Mouse (Mus musculus) G1E (cell line): ENCODE measurements at regions not wholly inside any gene's neighbourhood (a gene's known extent, or its start where the extent isn't known, plus 50 kb on each side); places are given as distances from the start of the nearest gene placed in this dataset.
"Not testable (repeated sequence)": the region's sequence is repeated elsewhere in the genome, so short reads cannot be mapped to it uniquely, and the experiment has no call there.

ENCODE experiments used
- ATAC-seq: 2 replicates; pipeline ENCODE4 v1.8.0; 2016; ENCODE audit warnings: mild to moderate bottlenecking; ENCODE audit not compliant: insufficient number of reproducible peaks, poor library complexity, low FRiP score, severe bottlenecking; ENCODE audit errors: extremely low read depth
- DNase-seq: peaks from one replicate; pipeline ENCODE4 v3.0.0; 2012; ENCODE audit warnings: low spot score
- H3K27me3 ChIP-seq: 2 replicates; pipeline ENCODE4 v1.6.1; 2012; ENCODE audit warnings: mild to moderate bottlenecking, low read length, inconsistent platforms; ENCODE audit not compliant: insufficient read depth
- H3K36me3 ChIP-seq: replicated peaks from 2 replicates; pipeline ENCODE3; 2012; ENCODE audit warnings: mild to moderate bottlenecking, inconsistent platforms
- H3K4me1 ChIP-seq: 2 replicates; pipeline ENCODE4 v1.6.1; 2012; ENCODE audit warnings: low read depth, low read length, inconsistent platforms, mixed read lengths; ENCODE audit not compliant: insufficient read depth
- H3K4me3 ChIP-seq: 2 replicates; pipeline ENCODE4 v1.5.1; 2012; ENCODE audit warnings: low read depth, mild to moderate bottlenecking, inconsistent platforms, low read length, moderate library complexity, mixed read lengths
- H3K9me3 ChIP-seq: replicated peaks from 2 replicates; pipeline ENCODE4 v1.6.1; 2012; ENCODE audit warnings: inconsistent platforms
- CTCF ChIP-seq: IDR thresholded peaks from 2 replicates; pipeline ENCODE4 v1.5.1; 2012; ENCODE audit warnings: low read depth, low read length, inconsistent platforms, mixed read lengths
- GATA1 ChIP-seq: IDR thresholded peaks from 2 replicates; pipeline ENCODE4 v1.6.1; 2012; ENCODE audit warnings: borderline replicate concordance, low read length, inconsistent platforms, mixed read lengths
- GATA2 ChIP-seq: IDR thresholded peaks from 2 replicates; pipeline ENCODE4 v1.6.1; 2012; ENCODE audit warnings: low read depth, low read length, inconsistent platforms, borderline replicate concordance
- POLR2AphosphoS5 ChIP-seq: IDR thresholded peaks from 2 replicates; pipeline ENCODE4 v1.6.1; 2012; ENCODE audit warnings: low read depth, low read length, inconsistent platforms; ENCODE audit not compliant: insufficient replicate concordance
- TAL1 ChIP-seq: conservative IDR thresholded peaks from 2 replicates; pipeline ENCODE4 v1.6.1; 2012; ENCODE audit warnings: low read depth, low read length, inconsistent platforms, mixed read lengths

DNA sequence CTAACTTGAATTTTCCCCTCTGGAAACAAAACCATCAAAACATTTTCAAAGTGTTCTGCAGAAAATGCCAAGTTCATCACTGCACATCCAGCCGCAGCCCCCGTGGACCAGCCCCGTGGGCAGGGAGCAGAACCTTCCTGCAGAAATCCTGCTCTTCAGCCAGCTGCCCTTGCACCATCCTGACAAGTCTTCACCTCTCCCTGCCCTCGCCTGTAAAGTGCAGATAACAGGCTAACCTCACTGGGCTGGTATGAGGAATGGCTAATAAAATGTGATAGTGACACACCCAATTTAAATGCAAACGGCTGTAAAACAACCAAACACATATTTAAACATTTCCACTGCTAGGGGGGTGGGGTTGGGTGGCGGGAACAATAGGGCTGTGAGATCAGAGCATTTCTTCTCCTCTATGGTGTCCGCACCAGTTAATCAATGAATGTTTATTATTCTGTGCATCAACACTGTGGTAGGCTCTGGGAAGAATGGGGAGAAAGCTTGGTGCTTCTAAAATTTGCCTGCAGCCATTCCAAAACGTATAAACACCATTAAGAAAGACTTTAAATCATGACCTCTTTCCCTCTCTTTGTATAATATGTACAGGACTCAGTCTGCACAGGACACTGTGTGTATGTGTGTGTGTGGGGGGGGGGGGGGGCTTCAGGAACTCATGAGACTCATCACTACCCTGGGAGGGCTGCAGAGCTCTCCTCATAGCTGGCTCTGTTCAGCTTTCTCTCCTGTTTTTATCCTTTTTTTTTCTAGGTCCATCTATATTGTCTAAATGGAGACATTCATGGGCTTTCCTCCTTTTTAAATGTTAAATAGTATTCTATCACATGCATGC, 215.1 kb upstream of the Klf3 start:
- Histone ChIP-seq H3K4me1 (peaks cover 91% of the 10 kb centered on the region), H3K27me3 (no peaks in the 10 kb centered on the region), H3K4me3 (peak overlapping the region; percentile 47; the same call in 1 of the 2 replicates), H3K36me3 (no peaks in the 10 kb centered on the region), H3K9me3 (no peaks in the 10 kb centered on the region)
- ATAC-seq (peak; percentile 78), DNase-seq (peak; percentile 79)
- TF ChIP-seq TAL1 (peak; percentile 96), POLR2AphosphoS5 (no peak), GATA2 (no peak)

DNA sequence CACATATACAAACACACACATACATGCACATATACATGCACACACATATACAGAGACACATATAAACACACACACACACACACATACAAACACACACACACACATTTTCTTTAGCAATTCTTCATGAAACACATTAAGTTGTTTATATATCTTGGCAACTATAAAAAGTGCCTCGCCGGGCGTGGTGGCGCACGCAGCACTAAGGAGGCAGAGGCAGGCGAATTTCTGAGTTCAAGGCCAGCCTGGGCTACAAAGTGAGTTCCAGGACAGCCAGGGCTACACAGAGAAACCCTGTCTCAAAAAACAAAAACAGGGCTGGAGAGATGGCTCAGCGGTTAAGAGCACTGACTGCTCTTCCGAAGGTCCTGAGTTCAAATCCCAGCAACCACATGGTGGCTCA, 214.4 kb upstream of the Klf3 start:
- not testable (repeated sequence) for H3K27me3 ChIP-seq, H3K36me3 ChIP-seq, H3K4me3 ChIP-seq, ATAC-seq, DNase-seq, H3K9me3 ChIP-seq
- H3K4me1 ChIP-seq: peaks cover 84% of the 10 kb centered on the region

DNA sequence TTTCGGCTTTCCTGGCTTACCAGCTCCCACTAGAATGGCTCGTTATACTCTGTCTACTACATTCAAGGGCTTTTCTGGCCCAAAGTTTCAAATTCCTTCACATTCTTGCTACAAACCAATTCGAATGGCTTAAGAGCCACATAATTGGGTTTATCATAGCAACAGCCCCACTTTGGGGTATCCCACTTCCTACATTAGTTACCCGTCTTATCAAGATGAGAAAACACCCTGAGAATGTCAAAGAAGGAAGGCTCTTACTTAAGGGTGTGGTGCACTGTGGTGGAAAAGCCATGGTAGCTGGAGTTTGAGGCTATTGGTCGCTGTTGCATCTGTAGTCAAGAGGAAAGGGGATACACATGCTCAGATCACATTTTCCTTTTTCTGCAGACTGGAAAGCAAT, 213.2 kb upstream of the Klf3 start:
- no peak for ATAC-seq
- H3K27me3 ChIP-seq: no peaks in the 10 kb centered on the region
- H3K4me1 ChIP-seq: peaks cover 88% of the 10 kb centered on the region
- no peaks in the 10 kb centered on the region for H3K9me3 ChIP-seq
- TF ChIP-seq GATA1 (no peak), CTCF (no peak), TAL1 (no peak), POLR2AphosphoS5 (no peak), GATA2 (no peak)
- H3K4me3 ChIP-seq: no peak overlapping the region; the same call in 1 of the 2 replicates
- no peaks in the 10 kb centered on the region for H3K36me3 ChIP-seq
- DNase-seq: no peak

DNA sequence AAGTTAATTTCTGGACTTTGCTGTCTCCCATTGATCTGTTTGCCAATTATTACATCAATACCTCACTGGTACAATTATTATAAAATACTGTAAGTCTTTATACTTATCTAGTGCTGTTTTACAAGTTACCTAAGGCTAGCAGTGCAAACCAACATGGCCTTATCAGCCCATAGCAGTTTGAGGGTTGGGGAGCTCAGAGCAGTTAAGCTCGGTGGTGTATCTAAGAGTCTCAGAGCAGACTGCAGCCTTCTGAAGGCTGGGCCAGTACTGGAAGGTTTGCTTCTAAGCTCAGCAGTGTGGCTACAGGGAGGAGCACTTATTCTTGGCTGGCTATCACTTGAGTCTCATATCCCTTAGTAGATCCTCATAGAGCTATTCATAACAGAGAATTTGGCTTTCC, 212.4 kb upstream of the Klf3 start:
- TF ChIP-seq GATA2 (no peak), TAL1 (peak; percentile 73), GATA1 (no peak)
- no peaks in the 10 kb centered on the region for H3K36me3 ChIP-seq
- DNase-seq (peak; percentile 53), ATAC-seq (peak; percentile 80)
- H3K9me3 ChIP-seq: no peaks in the 10 kb centered on the region
- H3K4me3 ChIP-seq: no peak overlapping the region
- H3K4me1 ChIP-seq: peaks cover 89% of the 10 kb centered on the region
- H3K27me3 ChIP-seq: no peaks in the 10 kb centered on the region

DNA sequence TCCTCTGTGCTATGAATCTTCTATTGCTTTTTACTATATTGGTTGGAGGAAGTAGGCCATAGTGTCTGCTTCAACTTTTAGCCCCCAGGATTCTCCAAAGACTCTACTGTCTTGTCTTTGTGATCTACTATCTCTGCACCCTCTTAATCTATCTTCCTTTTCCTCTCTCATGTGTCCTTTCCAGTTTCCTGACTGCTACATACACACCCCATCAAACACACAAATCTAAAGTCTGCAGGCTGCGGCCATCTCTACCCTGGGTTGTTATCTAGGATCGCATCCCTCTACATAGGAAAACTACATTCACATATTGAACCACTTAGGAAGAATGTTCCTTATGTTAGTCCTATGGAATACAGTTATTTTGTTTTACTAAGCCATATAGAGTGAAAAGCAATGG, 211.4 kb upstream of the Klf3 start:
- Histone ChIP-seq H3K4me1 (peaks cover 85% of the 10 kb centered on the region), H3K9me3 (no peaks in the 10 kb centered on the region), H3K4me3 (no peak overlapping the region), H3K27me3 (no peaks in the 10 kb centered on the region), H3K36me3 (no peaks in the 10 kb centered on the region)
- ATAC-seq: no peak
- no peak for DNase-seq
- no peak for TF ChIP-seq POLR2AphosphoS5
- TF ChIP-seq CTCF: no peak
- TF ChIP-seq TAL1: no peak
- TF ChIP-seq GATA1: no peak
- no peak for TF ChIP-seq GATA2

DNA sequence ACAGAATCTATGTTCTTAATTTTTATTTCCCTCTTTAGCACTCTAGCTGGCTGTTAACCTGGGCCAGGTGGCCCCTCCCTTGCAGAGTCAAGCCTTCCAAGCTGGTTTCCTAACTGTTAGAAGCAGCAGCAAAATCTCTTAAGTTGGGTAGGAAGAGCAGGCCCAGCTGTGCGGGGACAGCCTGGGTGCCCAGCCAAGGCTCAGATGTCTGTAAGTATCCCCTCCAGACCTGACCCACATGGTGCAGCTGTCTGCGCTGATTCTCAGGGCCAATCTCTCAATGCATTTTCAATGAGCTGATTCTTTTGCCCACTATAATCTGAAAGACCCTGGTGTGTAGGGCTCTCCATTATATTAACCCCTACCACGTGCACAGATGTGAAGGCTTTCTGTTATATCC, 208.0 kb upstream of the Klf3 start:
- ATAC-seq: no peak
- peaks cover 70% of the 10 kb centered on the region for H3K4me1 ChIP-seq
- no peaks in the 10 kb centered on the region for H3K36me3 ChIP-seq
- H3K4me3 ChIP-seq: no peak overlapping the region
- no peak for DNase-seq
- H3K9me3 ChIP-seq: no peaks in the 10 kb centered on the region
- TF ChIP-seq GATA2: no peak
- TF ChIP-seq TAL1: no peak
- no peak for TF ChIP-seq POLR2AphosphoS5
- TF ChIP-seq CTCF: no peak
- no peak for TF ChIP-seq GATA1
- no peaks in the 10 kb centered on the region for H3K27me3 ChIP-seq

DNA sequence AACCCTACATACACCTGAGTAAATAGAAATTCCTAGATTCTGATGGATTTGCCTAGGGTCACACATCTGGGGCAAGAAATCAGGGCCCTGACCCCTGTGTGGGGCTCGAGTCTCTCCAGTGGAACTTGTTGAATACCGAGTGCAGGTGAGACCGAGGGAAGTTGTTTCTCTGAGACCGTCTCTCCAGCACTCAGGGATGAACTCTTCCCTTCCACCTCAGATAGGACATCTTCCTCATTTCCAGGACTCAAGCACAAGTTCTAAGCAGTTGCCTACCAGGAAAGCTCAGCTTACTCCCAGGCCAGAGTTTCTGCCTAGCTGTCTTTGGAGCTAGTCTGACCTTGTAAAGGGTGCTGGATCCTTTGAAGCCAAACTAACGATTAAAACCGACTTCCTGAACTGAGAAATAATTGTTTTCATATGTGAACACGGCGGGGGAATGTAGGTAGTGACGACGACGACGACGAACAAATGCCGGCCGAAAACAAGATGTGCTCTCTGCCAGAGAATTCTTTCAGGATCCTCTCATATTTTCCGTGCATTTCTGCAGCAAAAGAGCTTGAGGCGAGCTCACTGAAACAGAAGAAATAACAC, 207.3 kb upstream of the Klf3 start:
- DNase-seq (no peak), ATAC-seq (no peak)
- Histone ChIP-seq H3K4me1 (peaks cover 70% of the 10 kb centered on the region), H3K36me3 (no peaks in the 10 kb centered on the region), H3K4me3 (no peak overlapping the region), H3K27me3 (no peaks in the 10 kb centered on the region), H3K9me3 (no peaks in the 10 kb centered on the region)
- TF ChIP-seq GATA1 (no peak), GATA2 (no peak), CTCF (no peak), POLR2AphosphoS5 (no peak), TAL1 (no peak)
